Mouse (Mus musculus) intestine, embryonic 16.5 days (tissue): Measurements from ENCODE around the gene Crybb3. TPM values are rescaled to one million over a fixed set of nuclear protein-coding genes. Genes with fewer than 3 reads are reported as not detected.
A peak's percentile ranks its signal among the peaks of the same experiment; 100 is the strongest.

Experiments
- ATAC-seq: fragments of 200-750 bp; cut with Nextera tagmentation; 2 replicates; pipeline ENCODE4 v1.8.0; 2017; ENCODE audit warnings: moderate TSS enrichment, moderate library complexity
- H3K27ac ChIP-seq: fragments of 300-500 bp; sonication (generic); 2 replicates; pipeline ENCODE4 v1.5.1; 2014; ENCODE audit warnings: mild to moderate bottlenecking, low read length
- H3K27me3 ChIP-seq: fragments of 300-500 bp; sonication (generic); replicated peaks from 2 replicates; pipeline ENCODE4 v1.6.1; 2014; ENCODE audit warnings: low read length, control low read depth, mixed read lengths; ENCODE audit not compliant: control insufficient read depth, insufficient read depth
- H3K36me3 ChIP-seq: fragments of 300-500 bp; sonication (generic); 2 replicates; pipeline ENCODE4 v1.6.1; 2014; ENCODE audit warnings: low read length, control low read depth; ENCODE audit not compliant: control insufficient read depth, insufficient read depth
- H3K4me1 ChIP-seq: fragments of 300-500 bp; sonication (generic); 2 replicates; pipeline ENCODE4 v1.6.1; 2014; ENCODE audit warnings: low read length, control low read depth, mixed read lengths; ENCODE audit not compliant: control insufficient read depth, insufficient read depth
- H3K4me2 ChIP-seq: fragments of 300-500 bp; sonication (generic); 2 replicates; pipeline ENCODE4 v1.6.1; 2014; ENCODE audit warnings: low read depth, low read length, control low read depth
- H3K4me3 ChIP-seq: fragments of 300-500 bp; sonication (generic); 2 replicates; pipeline ENCODE4 v1.5.1; 2014; ENCODE audit warnings: mild to moderate bottlenecking, low read length
- H3K9ac ChIP-seq: fragments of 300-500 bp; sonication (generic); 2 replicates; pipeline ENCODE4 v1.6.1; 2014; ENCODE audit warnings: low read depth, low read length
- H3K9me3 ChIP-seq: fragments of 300-500 bp; sonication (generic); 2 replicates; pipeline ENCODE4 v1.6.1; 2016; ENCODE audit warnings: low read length, control low read depth; ENCODE audit not compliant: control insufficient read depth
- WGBS: fragments of 180-500 bp; shearing (Covaris S2); extraction: QIAGEN DNeasy Blood & Tissue Kit; methylation state at CpG from one replicate; pipeline ENCODE4 v1.1.7; 2014; 5-methylcytosine and 5-hydroxymethylcytosine counted together
- polyA plus RNA-seq: library from polyadenylated mRNA; unstranded; fragments of >200 nt; fragmentation: Nextera tagmentation; extraction: Ambion mirVana; gene quantifications from 2 replicates; pipeline ENCODE4 v1.2.1, GENCODE M21; 2015

Crybb3 gene
- polyA plus RNA-seq, 1 experiment from 2014 or later, result 0.35 TPM

DNA sequence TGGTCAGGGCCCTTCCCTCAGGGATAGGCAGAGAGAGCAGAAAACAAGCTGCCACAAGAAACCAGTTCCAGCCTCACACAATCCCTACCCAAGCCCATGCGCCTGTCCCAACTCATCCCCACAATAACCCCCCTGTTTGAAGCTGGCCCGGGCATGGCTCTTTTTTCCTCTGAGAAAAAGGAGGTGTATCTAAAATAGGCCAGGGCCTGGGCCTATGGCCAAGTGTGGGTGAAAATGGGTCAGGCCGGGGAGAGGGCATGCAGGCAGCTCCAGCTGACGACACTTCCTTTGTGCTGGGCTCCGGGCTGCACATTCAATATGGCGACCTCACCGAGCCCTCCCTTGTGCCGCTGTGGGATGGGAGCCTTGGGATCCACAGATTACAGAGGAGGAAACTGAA lies 37.9 kb downstream of the Crybb3 start:
- Histone ChIP-seq H3K4me3 (no peak overlapping the region), H3K9me3 (no peaks in the 10 kb centered on the region; the same call in 1 of the 2 replicates), H3K27ac (no peak overlapping the region), H3K27me3 (no peaks in the 10 kb centered on the region), H3K4me1 (0 out of 2 replicates have a peak, but pooled peaks cover 3% of the 10 kb centered on the region), H3K36me3 (no peaks in the 10 kb centered on the region), H3K4me2 (no peak overlapping the region), H3K9ac (no peak overlapping the region)
- ATAC-seq, result no peak
- 83% methylated on average over 8 of the region's 8 CpGs for WGBS

GRCm38 (mm10) chr5:113041567-113042071 lies 39.8 kb downstream of the Crybb3 start:
- Histone ChIP-seq H3K4me2 (no peak overlapping the region), H3K9ac (no peak overlapping the region), H3K4me1 (0 out of 2 replicates have a peak, but pooled peaks cover 3% of the 10 kb centered on the region), H3K27me3 (no peaks in the 10 kb centered on the region), H3K27ac (no peak overlapping the region), H3K9me3 (no peaks in the 10 kb centered on the region; the same call in 1 of the 2 replicates), H3K36me3 (no peaks in the 10 kb centered on the region), H3K4me3 (no peak overlapping the region)
- WGBS, result 16% methylated on average over 5 of the region's 5 CpGs
- ATAC-seq, result peak; percentile 36; the same call in 1 of the 2 replicates

DNA sequence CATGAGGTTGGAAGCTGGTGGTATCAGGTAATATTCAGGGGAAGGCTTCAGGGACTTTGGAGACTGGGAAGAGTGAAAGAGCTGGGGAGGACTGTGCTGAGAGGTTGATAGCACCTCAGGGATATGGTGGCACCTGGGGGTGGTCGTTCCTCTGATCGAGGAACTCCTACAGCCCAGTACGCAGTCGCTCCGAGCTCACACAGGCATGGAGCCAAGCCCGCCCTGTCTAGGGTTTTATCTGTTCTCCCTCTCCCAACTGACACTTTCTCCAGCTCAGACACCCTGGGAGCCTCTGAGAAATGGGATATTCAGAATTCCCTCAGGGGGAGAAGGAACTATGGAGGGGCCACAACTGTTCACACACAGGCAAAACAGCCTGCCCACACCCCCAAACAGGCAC lies 40.6 kb downstream of the Crybb3 start:
- H3K4me1 ChIP-seq, result peaks cover 8% of the 10 kb centered on the region; the same call in 1 of the 2 replicates
- H3K9me3 ChIP-seq, result no peaks in the 10 kb centered on the region
- no peak overlapping the region for H3K9ac ChIP-seq
- no peaks in the 10 kb centered on the region for H3K36me3 ChIP-seq
- ATAC-seq, result no peak
- H3K4me2 ChIP-seq, result no peak overlapping the region
- H3K27ac ChIP-seq, result no peak overlapping the region
- H3K4me3 ChIP-seq, result no peak overlapping the region
- 53% methylated on average over 6 of the region's 6 CpGs for WGBS
- no peaks in the 10 kb centered on the region for H3K27me3 ChIP-seq

- no peak for ATAC-seq
- Histone ChIP-seq H3K36me3 (no peaks in the 10 kb centered on the region), H3K27me3 (no peaks in the 10 kb centered on the region), H3K27ac (no peak overlapping the region), H3K4me1 (peaks cover 17% of the 10 kb centered on the region), H3K4me3 (no peak overlapping the region), H3K4me2 (no peak overlapping the region), H3K9ac (no peak overlapping the region), H3K9me3 (no peaks in the 10 kb centered on the region)
- 85% methylated on average over 6 of the region's 6 CpGs for WGBS
Measured at GRCm38 (mm10) chr5:113038601-113039000, 42.8 kb downstream of the Crybb3 start.

- Histone ChIP-seq H3K27me3 (no peaks in the 10 kb centered on the region), H3K4me3 (no peak overlapping the region), H3K9ac (no peak overlapping the region), H3K4me1 (peaks cover 14% of the 10 kb centered on the region), H3K4me2 (peak overlapping the region; percentile 13; the same call in 1 of the 2 replicates), H3K27ac (no peak overlapping the region), H3K9me3 (no peaks in the 10 kb centered on the region), H3K36me3 (no peaks in the 10 kb centered on the region)
- peak; percentile 75 for ATAC-seq
- 52% methylated on average over 10 of the region's 10 CpGs for WGBS
Measured at GRCm38 (mm10) chr5:113035094-113036047, 46.0 kb downstream of the Crybb3 start.

- 68% methylated on average over 15 of the region's 15 CpGs for WGBS
- Histone ChIP-seq H3K36me3 (no peaks in the 10 kb centered on the region), H3K27me3 (no peaks in the 10 kb centered on the region), H3K4me1 (peaks cover 17% of the 10 kb centered on the region), H3K4me2 (no peak overlapping the region), H3K9ac (no peak overlapping the region), H3K9me3 (no peaks in the 10 kb centered on the region), H3K4me3 (no peak overlapping the region), H3K27ac (no peak overlapping the region)
- no peak for ATAC-seq
Measured at GRCm38 (mm10) chr5:113031201-113031754, 50.1 kb downstream of the Crybb3 start.

GRCm38 (mm10) chr5:113030082-113030481 lies 51.3 kb downstream of the Crybb3 start:
- Histone ChIP-seq H3K4me2 (no peak overlapping the region), H3K9ac (no peak overlapping the region), H3K27ac (no peak overlapping the region), H3K4me1 (peaks cover 5% of the 10 kb centered on the region; the same call in 1 of the 2 replicates), H3K36me3 (no peaks in the 10 kb centered on the region), H3K9me3 (no peaks in the 10 kb centered on the region), H3K27me3 (no peaks in the 10 kb centered on the region), H3K4me3 (no peak overlapping the region)
- 62% methylated on average over 3 of the region's 3 CpGs for WGBS
- ATAC-seq, result no peak

DNA sequence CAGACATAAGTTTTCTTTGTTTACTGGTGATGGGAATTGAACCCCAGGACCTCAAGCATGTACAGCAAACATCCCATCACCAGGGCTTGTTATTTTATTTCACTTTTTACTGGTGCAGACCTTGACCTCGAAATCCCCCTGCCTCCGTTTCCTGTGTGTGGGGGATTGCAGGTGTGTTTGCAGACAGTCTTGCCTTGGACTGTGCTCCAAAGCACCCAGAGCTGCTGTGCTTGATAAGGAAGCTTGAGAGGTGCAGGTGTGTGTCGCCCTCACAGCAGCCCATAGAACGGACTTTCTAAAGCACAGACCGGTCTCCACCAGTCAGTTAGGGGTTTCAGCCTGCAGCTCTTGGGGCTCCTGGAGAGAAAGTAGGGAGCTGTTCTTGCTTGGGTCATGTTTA lies 54.7 kb downstream of the Crybb3 start:
- Histone ChIP-seq H3K4me3 (no peak overlapping the region), H3K9ac (no peak overlapping the region), H3K4me1 (peaks cover 14% of the 10 kb centered on the region), H3K27me3 (no peaks in the 10 kb centered on the region), H3K36me3 (no peaks in the 10 kb centered on the region), H3K9me3 (no peaks in the 10 kb centered on the region), H3K4me2 (no peak overlapping the region), H3K27ac (no peak overlapping the region)
- 63% methylated on average over 5 of the region's 5 CpGs for WGBS
- ATAC-seq, result no peak
